Mouse (Mus musculus): ENCODE measurements around the gene Brms1.
"Not testable (repeated sequence)": the region's sequence is repeated elsewhere in the genome, so short reads cannot be mapped to it uniquely, and the experiment has no call there.

Brms1 gene

DNA sequence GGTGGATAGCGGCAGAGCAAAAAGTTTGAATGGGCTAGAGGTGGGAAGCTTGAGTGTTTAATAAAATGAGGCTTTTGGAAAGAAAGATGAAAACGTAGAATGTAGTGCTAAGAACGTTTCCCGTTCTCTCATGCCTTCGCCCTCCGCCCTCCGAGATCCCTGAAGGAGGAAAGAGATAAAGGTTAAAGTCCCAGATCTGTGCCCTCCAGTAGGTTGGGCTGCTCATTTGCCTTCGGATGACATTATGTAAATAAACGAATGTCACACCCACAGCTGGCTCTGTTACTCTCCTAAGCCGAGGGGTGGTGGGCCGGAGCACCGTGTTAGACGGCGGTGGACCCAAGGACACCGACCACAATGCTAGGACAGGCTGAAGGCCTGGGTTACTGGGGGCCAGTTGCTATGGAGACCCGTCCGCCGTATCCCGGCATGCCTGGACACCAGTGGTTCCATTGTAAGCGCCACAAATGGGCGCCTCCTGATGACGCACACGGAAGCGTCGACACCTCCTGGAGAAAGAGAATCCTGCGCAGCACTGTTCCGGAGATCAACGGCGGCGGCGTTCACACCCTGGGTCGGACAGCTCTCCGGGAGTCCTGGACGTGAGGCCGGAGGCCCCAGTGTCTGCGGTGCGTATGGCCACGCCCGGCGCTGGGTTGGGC is at the start of gene Brms1:
Gene Brms1 (plus strand): TSS at position 493 of the 662 bp plus-strand sequence.
- peak; percentile 90 for DNase-seq (ENCODE audit: low read depth, low spot score)

DNA sequence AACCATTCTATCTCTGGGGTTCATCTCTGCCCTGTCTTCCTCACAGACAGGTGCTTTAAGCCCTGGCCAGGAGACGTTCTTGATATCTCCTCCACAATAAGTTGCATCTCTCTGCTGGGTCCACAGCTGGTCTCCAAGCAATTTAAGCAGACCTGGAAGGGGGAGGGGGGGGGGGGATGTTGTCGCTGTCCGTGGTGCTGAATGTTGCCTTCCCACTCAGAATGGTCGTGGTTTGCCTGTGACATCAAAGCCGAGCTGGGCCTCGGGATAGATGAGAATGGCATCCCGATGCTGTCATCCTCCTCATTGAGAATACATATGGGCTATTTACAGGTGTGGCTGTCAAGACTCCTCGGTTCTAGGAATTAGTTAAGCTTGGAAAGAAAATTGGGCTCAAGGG is 48.8 kb upstream of the Brms1 start:
- no peak for DNase-seq (ENCODE audit: low read depth, low spot score)

DNA sequence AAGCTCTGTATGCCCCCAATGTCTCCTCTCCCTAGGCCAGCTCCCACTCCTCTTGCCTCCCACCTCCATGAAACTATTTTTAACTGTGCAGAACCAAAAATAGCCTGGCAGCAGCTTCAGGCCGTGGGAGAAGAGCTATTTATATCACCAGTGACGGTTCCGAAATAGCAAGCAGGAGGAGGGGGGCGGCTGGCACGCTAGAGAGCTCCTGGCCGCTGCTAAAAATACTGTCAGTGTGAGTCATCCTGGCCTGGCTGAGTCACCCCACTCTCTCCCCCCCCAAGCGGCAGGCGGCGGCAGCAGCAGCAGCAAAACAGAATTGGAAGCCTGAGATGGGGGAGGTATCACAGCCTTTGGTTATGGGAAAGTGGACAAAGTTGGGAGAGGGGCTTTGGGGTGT is 48.2 kb upstream of the Brms1 start:
- DNase-seq (ENCODE audit: low read depth, low spot score) = peak; percentile 70

DNA sequence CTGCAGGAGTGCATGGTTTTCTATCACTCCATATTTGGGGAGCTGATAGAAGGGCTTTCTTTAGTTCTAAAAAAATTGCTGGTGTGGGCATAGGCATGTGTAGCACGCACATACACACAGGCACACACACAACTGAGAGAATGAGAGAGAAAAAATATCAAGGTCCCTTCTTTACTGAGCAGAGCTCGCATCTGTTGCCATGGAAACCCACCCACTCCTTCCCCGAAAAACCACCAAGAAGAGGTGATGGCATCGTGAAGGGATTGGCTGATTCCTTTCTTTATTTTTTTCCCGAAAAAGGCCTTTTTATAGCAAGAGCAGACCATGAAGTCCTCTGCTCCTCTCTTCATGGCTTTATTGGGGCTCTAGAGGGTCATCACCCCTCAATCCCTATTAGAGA is 47.1 kb upstream of the Brms1 start:
- DNase-seq (ENCODE audit: low read depth, low spot score) = no peak

DNA sequence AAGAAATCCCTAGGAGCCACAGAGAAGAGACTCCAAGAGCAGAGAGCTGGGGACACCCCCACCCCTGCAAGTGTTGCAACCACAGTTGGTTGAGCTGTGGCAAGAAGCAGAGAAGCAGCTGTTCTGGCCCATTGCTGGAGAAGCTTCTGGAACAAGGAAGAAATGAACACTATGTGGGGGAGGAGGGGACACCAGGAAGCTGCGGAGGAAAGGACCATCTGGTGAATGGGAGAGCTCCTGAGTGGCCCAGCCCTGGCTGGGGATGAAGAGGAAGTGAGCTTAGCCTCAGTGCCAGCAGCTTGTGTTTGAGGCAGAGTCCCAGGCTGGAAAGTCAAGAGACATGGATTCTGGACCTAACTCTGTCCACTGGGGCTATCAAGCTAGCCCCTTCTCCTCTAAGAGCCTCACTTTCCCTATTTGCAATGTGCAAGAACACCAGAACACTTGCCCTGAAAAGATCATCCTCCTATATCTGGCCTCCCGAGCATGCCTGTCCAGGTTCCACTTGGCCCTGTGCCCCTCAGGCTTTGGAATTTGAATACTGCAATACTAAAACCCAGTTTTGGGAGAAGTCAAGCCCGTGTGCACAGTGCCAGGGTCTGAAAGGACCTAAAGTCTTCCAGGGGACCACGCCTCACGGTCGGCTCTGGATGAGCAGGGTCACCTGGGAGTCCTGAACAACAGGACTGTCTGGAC is 41.6 kb upstream of the Brms1 start:
- DNase-seq (ENCODE audit: low read depth, low spot score) = no peak

DNA sequence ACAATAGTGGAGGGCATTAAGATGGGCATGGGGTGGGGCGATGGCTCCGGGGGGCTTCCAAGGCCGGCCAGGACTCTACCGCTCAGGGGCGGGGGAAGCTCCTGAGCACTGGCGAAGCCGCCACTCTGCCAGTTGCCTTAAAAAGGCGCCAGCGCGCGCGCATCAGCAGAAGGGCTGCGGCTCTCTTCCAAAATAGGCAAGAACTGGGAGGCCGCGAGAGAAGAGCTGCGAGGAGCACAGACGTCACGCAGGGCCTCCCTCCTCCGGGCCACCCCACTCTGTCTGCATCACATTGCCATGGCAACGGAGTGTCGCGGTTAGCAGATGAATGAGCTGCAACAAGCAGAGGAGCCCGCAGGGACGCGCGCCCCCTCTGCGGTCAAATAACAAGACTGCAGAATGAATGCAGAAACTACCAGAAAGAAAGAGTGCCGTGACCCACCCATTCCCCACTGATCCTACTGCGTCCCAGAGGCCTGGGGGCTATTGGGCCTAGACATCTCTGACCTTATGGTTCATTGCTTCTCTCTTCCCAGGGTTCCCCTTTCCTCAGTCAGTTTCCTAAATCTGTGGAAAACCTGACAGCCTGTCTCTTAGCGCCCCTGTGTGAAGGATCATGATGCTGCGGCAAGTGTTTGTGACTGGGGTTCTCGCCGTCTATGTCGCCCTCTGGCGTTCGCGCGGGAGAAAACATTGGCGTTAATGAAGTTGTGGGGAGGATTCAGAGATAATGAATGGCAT is 39.3 kb upstream of the Brms1 start:
- DNase-seq (ENCODE audit: low read depth, low spot score) = peak; percentile 66

DNA sequence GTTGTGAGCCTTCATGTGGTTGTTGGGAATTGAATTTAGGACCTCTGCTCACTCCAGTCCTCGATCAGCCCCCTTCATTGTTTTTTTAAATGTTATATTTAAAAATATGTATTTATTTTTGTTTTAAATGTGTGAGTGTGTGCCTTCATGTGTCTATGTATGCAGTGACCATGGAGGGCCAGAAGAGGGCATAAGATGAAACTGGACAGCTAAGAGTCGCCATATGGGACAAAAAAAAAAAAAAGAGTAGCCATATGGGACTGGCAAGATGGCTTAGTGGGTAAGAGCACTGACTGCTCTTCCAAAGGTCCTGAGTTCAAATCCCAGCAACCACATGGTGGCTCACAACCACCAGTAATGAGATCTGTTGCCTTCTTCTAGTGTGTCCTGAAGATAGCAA is 37.5 kb upstream of the Brms1 start:
- DNase-seq (ENCODE audit: low read depth, low spot score) = not testable (repeated sequence)

DNA sequence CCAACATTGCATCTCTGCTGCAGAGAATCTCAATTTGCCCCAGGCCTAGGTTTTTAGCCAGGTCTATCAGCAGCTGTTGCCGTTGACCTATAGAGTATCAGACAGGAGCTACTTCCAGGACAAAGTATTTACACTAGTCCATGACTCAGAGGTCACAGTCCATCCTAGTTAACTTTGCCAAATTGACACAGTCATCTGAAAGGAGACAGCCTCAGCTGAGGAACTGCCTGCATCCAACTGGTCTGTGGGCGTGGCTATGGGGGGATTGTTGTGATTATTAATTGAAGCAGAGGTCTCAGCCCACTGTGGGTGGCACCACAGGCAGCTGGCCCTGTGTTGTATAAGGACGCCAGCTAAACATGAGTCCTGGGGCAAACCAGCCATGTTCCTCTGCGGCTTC is 36.2 kb upstream of the Brms1 start:
- DNase-seq (ENCODE audit: low read depth, low spot score) = no peak

DNA sequence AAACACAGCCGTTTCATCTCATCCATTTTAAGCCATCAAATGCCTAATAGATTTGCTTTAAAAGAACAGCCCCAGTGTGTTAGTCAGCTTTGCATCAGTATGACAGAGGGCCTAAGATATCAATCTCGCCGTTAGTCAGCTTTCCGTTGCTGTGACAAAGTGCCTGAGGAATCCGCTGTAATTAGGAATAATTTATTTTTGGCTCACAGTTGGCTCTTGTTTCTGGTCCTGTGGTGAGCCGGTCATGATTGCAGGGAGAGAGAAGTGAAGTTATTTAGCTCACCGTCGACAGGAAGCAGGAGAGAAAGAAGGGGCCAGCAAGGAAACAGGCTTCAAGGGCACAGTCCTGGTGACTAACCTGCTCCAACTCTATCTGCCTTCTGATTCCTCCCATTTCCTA is 28.0 kb upstream of the Brms1 start:
- DNase-seq (ENCODE audit: low read depth, low spot score) = no peak

DNA sequence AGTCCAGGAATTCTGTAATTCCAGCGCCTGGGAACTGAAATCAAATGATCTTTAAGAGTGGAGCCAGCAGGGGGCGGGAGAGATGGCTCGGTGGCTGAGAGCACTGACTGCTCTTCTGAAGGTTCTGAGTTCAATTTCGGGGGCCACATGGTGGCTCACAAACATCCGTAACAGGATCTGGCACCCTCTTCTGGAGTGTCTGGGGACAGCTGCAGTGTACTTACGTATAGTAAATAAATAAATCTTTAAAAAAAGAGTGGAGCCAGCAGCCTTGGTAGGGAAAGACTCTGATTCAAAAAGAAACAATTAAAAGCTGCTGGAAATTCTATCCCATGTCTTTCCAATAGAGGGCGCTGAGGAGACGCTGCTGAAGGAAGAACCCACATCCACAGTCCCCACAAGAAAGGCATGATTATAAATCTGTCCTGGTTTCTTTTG is 26.2 kb upstream of the Brms1 start:
- no peak for DNase-seq (ENCODE audit: low read depth, low spot score)

DNA sequence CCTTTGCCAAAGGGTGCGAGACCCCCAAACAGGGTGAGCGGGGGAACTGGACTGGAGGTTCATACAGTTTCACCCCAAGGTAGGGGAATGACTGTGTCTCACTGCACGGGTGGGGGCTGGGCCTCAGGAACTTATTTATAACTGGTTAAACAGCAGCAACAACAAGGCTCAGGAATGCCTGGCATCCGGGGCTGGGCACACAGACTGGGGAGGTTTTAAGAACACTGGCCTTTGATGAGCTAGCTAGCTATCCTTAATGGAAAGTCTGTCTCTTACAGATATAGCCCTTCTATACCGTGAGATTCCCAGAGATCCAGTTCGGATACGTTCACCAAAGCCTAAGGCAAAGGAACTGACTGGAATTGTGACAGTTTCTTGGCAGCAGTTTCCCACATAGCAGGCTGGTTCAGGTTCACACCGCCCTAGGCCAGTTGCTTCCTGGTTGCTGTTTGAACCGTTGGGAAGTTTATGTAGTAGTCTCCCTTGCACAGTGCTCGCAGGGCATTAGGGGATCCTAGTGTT is 24.9 kb upstream of the Brms1 start:
- DNase-seq (ENCODE audit: low read depth, low spot score) = no peak

DNA sequence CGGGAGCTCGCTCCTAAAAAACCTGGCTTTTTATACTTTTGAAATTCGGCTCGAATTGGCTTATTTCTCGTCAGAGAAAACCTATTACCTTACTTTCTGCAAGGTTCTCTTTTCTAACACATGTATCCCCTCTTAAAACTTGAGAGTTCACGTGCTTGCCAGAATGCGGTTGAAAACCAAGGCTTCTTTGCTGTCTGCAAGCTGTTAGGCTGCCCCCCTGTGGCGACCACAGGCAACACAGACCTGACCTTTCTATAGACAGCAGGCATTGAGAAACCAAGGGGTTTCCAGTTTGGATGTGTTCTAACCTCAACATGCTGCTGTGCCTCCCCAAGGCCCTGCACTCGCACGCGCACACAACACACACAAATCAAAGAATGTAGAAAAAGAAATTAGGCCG is 24.4 kb upstream of the Brms1 start:
- DNase-seq (ENCODE audit: low read depth, low spot score) = no peak

DNA sequence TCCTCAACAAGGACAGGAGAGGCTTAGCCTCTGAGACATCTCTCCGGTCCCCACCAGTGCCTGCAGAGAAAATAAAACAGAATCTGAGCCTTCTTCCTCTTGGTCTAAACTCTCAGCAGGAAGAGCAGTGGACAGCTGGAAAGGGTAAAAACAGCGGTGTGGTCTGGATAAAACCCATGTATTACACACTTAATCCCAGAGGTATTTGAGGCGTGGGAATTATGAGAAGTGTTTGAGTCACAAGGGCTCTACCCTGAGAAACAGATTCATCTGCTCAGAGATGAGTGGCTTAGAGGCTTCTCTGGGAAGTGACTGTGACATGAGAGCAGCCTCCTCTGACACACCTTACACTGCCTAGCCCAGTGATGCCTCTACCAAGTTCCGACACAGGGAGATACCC is 23.5 kb upstream of the Brms1 start:
- no peak for DNase-seq (ENCODE audit: low read depth, low spot score)

DNA sequence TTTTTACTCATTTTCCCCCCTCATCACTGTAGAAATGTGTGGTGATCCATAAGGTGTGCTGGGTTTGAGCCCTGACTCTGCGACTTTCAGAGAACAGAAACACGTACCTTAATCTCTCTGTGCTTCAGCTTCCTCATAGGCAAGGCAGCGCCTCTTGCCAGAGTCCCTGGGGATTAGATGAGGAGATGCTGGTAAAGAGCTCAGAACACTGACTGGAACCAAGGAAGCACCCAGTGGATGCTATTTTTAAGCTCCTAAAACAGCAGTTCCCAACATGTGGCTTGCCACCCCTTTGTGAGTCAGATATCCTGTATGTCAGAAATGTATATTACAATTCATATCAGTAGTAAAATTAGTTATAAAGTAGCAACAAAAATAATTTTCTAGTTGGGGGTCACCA is 23.0 kb upstream of the Brms1 start:
- DNase-seq (ENCODE audit: low read depth, low spot score) = no peak

DNA sequence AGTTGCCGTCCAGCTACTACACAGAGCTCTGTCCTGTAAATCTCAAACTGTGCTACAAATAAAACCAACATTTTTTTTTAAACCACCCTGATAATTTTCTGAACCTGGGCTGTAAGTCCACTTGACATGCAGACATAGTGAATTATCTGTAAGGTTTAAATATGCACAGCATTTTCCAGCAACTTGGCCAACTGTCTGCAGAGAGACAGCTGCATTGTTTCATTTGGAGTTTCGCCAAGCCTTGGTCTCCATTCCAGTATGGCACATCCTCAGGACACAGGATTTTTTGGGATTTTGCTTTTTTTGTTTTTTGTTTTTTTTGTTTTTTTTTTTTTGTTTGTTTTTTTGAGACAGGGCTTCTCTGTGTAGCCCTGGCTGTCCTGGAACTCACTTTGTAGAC is 19.7 kb upstream of the Brms1 start:
- DNase-seq (ENCODE audit: low read depth, low spot score) = no peak

DNA sequence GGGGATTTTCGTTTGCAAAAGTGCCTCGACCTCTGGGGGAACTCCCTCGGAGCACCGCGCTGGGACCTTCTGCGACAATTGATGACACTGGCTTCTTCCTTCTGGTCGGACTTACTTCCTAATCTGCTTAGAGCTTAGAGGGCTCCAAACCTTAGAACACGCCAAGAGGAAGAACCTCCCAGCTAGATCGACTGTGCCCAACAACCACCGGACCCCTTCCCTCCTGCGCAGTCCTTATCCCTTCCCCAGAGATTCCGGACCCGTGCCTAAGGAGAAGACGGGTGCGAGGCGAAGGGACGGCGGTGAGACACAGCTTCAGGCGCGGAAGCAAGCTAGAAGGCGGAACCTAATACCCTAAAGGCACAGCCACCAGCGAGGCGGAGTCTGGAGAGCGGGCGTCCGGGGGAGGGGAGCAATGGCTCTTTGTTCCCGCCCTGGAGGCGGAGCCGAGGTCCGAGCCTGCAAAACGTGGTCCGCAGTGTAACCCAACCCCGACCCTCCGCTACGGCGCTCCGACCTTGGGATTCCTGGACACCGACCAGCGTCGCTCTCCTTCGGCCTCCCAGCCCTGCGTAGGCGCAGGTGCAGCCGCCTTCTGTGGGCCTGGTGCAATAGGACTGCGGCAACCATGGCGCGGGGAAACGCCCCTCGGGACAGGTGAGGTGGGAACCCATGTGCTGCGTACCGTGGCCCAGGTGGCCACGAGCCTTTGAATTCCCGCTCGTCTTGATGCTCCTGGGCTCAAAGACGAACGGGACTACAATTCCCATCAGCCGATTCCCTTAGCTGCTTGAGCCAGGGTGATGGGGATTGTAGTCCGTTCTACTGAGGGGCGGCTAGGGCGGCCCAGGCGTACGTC is 17.3 kb upstream of the Brms1 start, which contains the start of gene Slc29a2:
Gene Slc29a2 (plus strand): TSS at position 240 of the 859 bp plus-strand sequence.
- peak; percentile 77 for DNase-seq (ENCODE audit: low read depth, low spot score)

DNA sequence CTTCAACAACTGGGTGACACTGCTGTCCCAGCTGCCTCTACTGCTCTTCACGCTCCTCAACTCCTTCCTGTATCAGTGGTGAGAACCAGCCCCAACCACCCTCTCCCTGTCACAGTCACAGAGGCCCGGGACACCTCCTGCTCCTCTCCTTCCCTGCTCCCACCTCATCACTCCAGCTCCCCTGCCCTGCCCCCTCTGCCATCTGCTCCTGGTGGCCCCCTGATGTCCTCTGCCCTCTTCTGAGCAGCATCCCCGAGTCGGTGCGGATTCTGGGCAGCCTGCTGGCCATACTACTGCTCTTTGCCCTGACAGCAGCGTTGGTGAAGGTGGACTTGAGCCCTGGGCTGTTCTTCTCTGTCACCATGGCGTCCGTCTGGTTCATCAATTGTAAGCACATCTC is 15.0 kb upstream of the Brms1 start:
- DNase-seq (ENCODE audit: low read depth, low spot score) = no peak

DNA sequence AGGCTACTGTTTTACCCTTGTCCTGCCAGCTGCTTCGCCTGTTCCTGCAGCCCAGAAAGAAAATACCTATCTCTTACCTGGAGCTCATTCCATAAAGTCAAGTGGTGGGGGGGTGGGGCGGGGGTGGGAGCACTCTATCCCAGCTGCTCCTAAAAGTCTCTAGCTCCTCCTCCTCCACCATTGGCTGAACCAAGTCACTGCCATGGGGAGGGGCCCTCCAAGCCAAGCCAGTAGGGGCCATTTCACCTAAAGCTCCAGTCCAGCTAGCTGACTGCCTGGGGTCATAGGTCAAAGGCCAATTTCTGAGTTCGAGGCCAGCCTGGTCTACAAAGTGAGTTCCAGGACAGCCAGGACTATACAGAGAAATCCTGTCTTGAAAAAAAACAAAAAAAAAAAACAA is 8.5 kb upstream of the Brms1 start:
- DNase-seq (ENCODE audit: low read depth, low spot score) = no peak

DNA sequence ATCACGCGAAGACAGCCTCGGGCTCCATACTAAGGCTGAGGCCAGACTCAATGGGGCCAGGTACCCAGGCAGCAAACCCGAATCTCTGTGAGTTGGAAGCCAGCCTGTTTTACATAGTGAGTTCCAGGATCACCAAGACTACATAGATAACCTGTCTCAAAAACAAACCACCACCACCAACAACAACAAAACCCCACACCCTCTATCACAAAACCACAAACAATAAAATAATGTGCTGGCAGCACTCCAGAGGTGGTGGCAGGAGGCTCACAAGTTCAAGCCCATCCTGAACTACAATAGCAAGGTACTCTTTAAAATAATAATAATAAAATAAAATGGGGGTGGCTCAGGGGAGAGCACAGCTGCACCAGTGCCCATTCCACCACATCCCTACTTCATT is 4.6 kb upstream of the Brms1 start:
- DNase-seq (ENCODE audit: low read depth, low spot score) = no peak

DNA sequence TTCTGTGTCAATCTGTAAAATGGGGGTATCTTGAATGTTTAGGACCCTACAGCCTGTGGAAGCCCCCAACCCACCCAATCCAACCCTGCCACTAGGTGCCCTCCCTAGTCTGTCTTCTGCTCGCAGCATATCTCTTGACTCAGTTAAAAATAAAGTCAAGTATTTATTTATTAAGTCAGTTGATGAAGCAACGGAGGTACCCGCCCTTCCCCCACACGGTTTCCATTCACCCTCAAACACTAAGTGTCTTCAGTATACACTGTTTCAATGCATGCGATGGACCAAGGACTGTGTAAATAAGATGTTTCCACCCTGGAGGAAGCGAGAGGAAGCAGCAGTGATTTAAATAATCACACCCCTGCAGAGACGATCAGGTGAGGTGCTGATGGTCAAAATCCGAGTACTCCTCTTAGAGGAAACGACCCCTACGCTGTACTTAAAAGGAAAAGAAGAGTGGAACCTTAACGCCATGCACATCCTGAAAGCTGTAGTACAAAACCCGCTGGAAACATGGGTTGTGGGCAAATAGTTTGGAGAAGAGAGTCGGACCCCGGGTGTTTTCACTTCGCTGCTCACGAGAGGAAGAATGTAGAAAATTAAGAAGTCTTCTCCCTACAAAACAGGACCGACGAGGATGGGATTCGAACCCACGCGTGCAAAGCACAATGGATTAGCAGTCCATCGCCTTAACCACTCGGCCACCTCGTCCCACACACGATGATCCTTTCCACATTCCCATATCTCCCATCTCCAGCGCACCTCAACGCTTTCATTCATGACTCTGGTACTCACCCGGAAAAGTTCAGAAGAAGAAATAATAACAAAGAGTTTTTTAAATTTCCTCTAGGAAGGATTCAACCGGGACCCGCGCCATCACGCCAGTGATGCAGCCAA is 3.2 kb upstream of the Brms1 start:
- DNase-seq (ENCODE audit: low read depth, low spot score) = peak; percentile 77

All from retina, adult 2 months (tissue).